Mouse (Mus musculus) mouse embryonic stem cell (cell line): Measurements from ENCODE around the gene Fbrs.

Experiments used
- in situ Hi-C, 2 experiments: fragments of 300-500 bp; cut with MboI; formaldehyde crosslinking; loops; 1 replicate in 1 of 2; 3 replicates in 1 of 2; pipeline ENCODE4 v1.14.3; 2019 to 2020; ENCODE audit warnings: low sequenced_read_pairs in 2 of 2, low pct_unique_long_range_greater_than_20kb in 1 of 2, mixed read lengths in 1 of 2; ENCODE audit not compliant: unreplicated experiment in 1 of 2

Fbrs gene

GRCm38 (mm10) chr7:127511808-127512230 is 32.8 kb downstream of the Fbrs start, which contains the start of gene Srcap:
Gene Srcap, plus strand, starts transcription at chr7:127511983.
- in situ Hi-C loops: no loop called here

- in situ Hi-C loops: no loop called here
These were observed 33.4 kb downstream of the Fbrs start for GRCm38 (mm10) chr7:127512231-127513015.

- in situ Hi-C loops: no loop called here
These were observed 34.0 kb downstream of the Fbrs start for GRCm38 (mm10) chr7:127513016-127513390.

- in situ Hi-C loops: no loop called here
These were observed 34.8 kb downstream of the Fbrs start for GRCm38 (mm10) chr7:127513781-127514180.

- in situ Hi-C loops: loop anchor here in 1 of 2 experiments (5.0 kb wide), 1 partner anchor 36 kb away; no protein-coding TSS in a partner anchor
These were observed 36.8 kb downstream of the Fbrs start for GRCm38 (mm10) chr7:127515846-127516245.

GRCm38 (mm10) chr7:127516344-127516743 is 37.3 kb downstream of the Fbrs start:
- in situ Hi-C loops: loop anchor here in 1 of 2 experiments (5.0 kb wide), 1 partner anchor 36 kb away; no protein-coding TSS in a partner anchor

- in situ Hi-C loops: loop anchor here in 1 of 2 experiments (5.0 kb wide), 1 partner anchor 33 kb away; no protein-coding TSS in a partner anchor
These were observed 40.3 kb downstream of the Fbrs start, which contains the start of gene Gm42715 for GRCm38 (mm10) chr7:127519284-127519683. Gene Gm42715, plus strand, starts transcription at chr7:127519584.
